Mouse (Mus musculus) kidney, adult 2 months (tissue): ENCODE results near the gene Rxrg.

ENCODE experiments used
- CTCF ChIP-seq: fragments of 200-500 bp; conservative IDR thresholded peaks from 2 replicates; pipeline ENCODE4 v1.5.1; 2011; ENCODE audit warnings: low read depth, mild to moderate bottlenecking, control low read depth, low read length, moderate library complexity, mixed read lengths; ENCODE audit not compliant: insufficient read depth, insufficient read length
- POLR2A ChIP-seq: fragments of 200-500 bp; IDR thresholded peaks from one replicate; pipeline ENCODE4 v1.6.1; 2011; ENCODE audit warnings: low read depth, low read length, control low read depth

DNA sequence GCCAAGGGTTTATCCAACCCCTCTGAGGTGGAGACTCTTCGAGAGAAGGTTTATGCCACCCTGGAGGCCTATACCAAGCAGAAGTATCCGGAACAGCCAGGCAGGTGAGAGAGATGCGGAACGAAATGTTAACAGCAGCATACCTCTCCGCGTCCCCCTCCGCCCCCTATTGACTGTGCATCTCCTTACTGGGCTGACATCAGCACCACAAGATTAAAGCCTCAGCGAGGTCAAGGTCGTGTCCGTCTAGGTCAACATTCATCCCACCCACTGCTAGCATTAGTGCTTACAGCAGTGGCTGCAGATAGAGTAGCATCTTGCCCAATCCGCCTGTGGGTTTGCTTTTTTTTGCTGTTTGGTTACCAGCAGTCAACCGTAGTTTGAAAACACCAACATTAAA is 37.5 kb downstream of the Rxrg start:
- TF ChIP-seq CTCF = no peak
- TF ChIP-seq POLR2A = no peak
